Mouse (Mus musculus) left cerebral cortex, postnatal 10 days (tissue): ENCODE results near the gene Nr4a1. TPM values are rescaled to one million over a fixed set of nuclear protein-coding genes. Genes with fewer than 3 reads are reported as not detected.

Experiments
- DNase-seq, 2 experiments: peaks; one replicate each; pipeline ENCODE4 v3.0.0; 2021 to 2022; ENCODE audit warnings: low spot score in 2 of 2, mixed read lengths in 1 of 2; ENCODE audit errors: extremely low spot score in 1 of 2
- intact Hi-C: fragments of 180-260 bp; cut with DNase I; formaldehyde crosslinking; loops from one replicate; pipeline ENCODE4 v1.15.1; 2025
- total RNA-seq, 2 experiments: library from RNA; stranded (reverse); gene quantifications; 2 replicates each; pipeline ENCODE4 v1.2.3; 2021

Gene Nr4a1
- total RNA-seq, 2 experiments from 2014 or later, result 36.8 to 40.3 TPM

DNA sequence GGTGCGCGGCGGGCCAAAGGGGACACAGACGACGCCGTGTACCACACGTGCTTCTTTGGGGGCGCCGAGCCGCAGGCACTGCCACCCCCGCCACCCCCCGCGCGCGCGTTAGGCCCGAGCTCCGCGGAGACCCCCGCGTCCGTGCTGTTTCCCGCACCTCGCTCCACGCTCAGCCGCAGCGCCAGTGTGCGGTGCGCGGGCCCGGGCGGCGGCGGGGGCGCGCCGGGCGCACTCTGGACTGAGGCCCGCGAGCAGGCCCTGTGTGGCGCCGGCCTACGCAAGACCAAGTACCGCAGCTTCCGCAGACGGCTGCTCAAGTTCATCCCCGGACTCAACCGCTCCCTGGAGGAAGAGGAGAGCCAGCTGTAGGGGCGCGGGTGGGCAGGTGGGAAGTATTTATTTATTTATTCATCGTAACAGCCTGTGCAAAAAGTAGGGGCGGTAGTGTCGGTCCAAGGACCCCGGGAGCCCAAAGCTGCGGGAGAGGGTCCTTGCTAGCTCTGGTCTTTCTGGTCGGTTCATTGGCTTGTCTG is 22.4 kb upstream of the Nr4a1 start:
- intact Hi-C loops, result no loop called here
- peak in 1 of 2 experiments; percentile 25 for DNase-seq

DNA sequence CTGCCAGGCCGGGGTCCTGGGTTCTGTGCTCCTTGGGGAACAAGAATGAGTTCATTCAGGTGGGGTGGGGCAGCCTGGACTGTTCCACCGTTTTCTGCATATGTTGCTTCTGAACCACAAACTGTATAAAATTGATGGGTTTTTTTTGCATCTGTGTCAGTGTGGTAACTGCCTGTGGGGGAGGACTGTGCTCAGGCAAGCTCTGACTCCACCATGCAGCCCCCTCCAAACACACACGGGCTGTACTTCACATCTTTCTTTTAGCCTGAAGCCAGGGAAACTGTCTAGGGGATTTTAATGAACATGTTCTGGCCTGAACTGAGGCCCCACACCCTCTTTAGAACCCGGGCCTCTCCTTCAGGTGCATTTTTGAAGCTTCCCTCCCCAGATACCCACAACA is 21.5 kb upstream of the Nr4a1 start:
- intact Hi-C loops, result no loop called here
- DNase-seq, result peak in 1 of 2 experiments; percentile 32

DNA sequence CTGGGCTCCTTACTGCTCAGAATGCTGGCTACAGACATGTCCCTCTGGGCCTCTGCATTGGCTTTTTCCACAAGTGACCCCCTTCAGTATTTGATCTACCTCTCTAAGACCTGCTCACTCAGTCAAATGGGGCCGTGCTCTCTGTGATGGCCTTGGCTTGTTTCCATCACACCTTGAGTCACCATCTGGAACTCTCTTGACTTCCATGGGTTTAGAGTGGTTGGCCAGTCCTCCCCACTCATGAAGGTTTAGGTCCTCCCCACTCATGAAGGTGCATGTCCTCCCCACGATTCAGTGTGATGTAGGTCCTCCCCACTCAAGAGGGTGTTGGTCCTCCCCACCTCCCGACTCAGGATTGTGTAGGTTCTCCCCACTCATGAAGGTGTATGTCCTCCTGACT is 20.9 kb upstream of the Nr4a1 start:
- intact Hi-C loops, result no loop called here
- DNase-seq, result no peak

DNA sequence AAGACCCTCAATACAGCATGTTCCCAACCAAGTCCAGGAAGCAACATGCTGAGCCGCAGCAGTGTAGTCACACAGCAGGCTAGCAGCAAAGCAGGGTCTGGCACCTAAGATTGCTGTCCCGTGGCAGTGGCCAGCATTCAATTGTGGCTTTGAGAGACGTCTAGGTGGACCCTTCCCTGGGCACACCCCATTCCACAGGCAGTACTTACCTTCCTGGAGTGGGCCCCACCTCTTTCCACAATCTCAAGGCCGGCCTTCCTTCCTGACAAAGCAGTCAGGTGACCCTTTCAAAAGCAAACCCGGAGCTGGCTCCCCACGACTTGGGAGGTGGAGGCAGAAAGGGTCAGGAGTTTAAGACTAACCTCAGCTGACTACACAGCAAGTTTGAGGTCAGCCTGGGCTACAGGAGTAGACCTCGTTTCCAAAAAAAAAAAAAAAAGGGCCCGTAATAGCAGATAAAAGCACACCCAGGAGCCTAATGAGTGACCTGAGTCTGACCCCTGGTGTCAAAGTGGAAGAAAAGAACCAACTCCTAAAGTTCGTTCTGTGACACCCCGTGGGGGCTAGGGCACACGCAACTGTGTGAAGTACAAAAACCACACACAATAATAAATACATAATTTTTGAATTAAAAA is 20.3 kb upstream of the Nr4a1 start:
- DNase-seq, result peak in 1 of 2 experiments; percentile 67
- intact Hi-C loops, result no loop called here

DNA sequence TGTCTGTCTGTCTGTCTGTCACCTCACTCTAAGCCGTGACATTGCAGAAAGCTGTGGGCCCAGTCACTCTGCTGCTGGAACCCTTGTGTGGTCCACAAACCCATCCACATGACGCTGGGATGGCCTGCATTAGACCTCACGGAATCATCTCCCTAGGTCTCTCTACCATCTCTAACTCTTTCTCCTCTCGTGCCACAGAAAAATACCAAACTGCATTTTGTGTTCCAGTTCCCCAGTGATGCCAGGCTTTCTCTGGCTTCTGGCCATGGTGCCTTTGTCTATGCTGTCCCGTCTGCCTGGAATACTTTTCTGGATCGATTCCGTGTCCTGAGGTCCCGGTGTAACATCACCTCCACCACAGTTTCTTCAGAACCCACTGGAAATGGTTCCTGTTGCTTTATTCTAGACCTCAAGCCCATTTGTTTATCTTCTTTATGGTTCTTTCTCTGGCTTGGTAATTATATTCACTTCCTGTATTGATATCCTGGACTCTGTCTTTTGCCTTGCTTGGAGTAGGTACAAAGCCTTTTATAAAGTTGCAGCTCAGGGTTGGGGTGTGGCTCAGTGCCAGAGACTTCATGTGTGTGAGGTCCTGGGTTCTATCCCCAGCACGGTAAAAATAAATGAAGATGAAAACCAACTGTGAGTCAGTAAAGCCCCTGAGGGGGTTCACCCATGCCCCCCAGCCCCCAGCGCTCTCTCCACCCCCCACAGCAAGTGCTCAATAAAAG is 19.3 kb upstream of the Nr4a1 start:
- intact Hi-C loops, result no loop called here
- DNase-seq, result peak in 1 of 2 experiments; percentile 49

DNA sequence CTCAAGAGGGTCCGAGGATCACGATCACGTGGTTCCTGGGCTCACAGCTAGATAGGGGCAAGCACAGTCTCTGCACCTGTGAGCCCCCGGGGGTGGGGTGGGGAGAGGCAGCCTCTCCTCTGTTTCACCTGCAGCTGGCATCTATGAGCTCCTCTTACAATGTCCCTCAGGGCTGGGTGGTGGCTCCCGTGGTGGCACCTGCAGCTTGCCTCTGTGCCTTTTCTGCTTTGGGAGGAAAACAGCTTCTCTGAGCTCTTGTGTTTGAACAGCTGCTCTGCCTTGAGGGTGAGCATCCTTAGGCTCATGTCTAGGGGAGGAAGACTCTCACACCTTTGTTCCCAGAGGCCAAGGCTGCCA is 18.7 kb upstream of the Nr4a1 start:
- intact Hi-C loops, result no loop called here
- DNase-seq, result peak in 1 of 2 experiments; percentile 32

DNA sequence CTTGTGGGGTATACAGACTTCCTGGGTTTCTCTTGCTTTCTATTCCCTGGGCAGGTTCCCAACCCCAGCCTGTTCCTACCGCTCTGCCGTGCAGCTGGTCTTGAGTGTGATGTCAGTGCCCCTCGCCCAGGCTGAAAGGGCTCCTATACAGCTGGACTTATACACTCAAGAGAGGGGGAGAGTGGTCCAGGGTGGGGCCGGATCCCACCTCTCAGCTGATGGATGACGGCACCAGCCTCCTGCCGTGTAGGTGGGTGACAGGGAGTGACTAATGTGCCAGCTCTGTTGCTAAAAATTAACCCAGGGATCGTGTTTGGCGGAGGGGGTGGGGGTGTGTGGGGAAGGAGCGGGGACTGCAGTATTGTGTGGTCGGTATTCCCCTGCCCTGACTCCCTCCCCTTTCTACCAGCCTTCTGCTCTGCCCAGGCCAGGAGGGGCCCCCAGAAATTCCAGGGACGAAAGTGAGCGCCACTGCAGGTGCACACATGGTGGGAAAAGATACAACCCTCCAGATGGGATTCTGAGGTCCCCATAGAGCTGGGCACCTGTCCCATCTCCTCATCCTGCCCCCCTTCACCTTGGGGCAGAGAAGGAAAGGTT is 18.2 kb upstream of the Nr4a1 start:
- intact Hi-C loops, result no loop called here
- DNase-seq, result peak in 1 of 2 experiments; percentile 47

DNA sequence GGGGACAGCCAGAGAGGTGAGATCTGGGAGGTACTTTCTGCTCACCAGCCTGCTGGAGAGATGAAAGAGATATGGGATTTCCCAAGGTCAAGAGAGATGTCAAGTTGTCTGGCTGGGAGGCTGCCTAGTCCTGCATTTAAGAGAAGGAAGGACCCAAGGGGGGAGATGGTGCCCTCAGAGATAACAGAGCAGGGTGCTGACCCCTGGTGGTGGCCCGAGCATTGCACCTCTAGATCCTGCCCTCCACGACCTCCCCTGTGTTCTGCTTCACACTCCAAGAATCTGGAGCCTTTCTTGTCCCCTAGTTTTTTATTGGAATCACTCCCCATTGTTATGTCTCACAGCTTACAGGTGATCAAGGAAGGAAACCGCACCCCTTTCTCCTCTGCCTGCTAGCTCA is 17.2 kb upstream of the Nr4a1 start:
- peak in 1 of 2 experiments; percentile 71 for DNase-seq
- intact Hi-C loops, result no loop called here

DNA sequence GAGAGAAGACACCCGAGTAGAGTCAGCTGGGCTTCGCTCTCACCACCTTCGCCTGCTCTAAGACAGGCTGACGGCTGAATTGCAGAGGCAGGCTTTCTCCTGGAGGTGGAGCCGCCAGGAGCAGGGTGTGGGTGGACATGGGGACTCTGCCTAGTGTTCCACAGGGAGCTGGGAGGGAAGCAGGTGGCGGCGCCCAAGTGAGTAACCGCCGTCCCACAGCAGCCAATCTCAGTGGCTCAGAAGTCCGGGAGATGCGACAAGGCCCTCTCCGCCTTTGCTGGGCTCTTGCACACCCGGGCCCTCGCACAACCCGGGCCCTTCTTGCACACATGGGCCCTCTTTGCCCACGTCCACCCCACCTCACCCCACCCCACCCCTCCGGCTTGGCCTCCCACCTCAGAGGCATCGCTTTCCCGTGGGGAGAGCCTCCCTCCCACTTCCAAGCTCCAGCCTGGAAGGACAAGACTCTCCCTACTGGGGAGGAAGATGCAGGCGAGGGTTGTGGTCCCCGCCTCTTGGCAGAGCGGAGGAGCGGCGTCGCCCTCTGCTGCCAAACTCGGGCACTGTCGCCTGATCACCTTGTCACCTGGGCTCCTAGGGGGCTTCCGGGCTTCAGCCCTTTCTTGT is 15.1 kb upstream of the Nr4a1 start:
- intact Hi-C loops, result loop anchor here (2.0 kb wide), 1 partner anchor 16 kb away; no protein-coding TSS in a partner anchor
- DNase-seq, result peak in 1 of 2 experiments; percentile 78

DNA sequence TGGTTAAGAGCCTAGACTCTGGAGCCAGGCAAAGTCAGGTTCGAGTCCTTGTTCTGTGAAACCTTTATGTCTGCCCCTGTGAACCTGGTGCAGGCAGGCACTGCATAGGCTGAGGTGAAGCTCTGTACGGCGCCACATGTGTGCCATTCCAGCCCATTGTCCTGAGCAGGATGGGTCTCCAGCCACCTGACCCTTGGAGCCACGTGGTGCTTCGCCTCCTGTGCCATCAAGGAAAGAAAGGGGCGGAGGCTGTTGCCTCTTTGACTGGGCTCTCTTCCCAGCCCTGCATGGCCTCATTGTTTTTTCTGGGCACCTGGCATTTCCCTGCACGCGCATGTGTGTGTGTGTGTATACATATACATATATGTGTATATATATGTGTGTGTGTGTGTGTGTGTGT is 14.2 kb upstream of the Nr4a1 start:
- intact Hi-C loops, result loop anchor here (2.0 to 5.0 kb wide), 3 partner anchors 17 to 72 kb away; no protein-coding TSS in a partner anchor
- peak in 1 of 2 experiments; percentile 26 for DNase-seq

DNA sequence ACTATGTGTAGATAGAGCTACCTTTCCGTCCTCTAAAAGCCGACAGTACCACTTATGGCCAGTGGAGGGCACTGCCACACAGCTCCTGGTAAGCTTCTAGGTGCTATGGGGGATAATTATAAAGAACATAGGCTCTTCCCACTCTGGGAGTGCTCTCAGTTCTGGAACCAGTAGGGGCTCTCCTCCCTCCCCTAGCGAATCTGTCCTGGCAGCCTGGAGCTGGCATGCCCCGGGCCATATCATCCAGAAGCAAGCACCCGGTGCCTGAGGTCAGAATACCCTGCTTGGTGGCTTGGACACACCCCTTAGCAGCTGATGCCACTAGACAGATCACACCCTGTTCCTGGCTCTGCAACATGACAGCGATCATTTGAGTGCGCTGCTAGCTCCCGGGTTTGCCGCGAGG is 13.3 kb upstream of the Nr4a1 start:
- intact Hi-C loops, result loop anchor here (2.0 to 5.0 kb wide), 2 partner anchors 42 to 71 kb away; no protein-coding TSS in a partner anchor
- DNase-seq, result peak; percentile 86 to 90

DNA sequence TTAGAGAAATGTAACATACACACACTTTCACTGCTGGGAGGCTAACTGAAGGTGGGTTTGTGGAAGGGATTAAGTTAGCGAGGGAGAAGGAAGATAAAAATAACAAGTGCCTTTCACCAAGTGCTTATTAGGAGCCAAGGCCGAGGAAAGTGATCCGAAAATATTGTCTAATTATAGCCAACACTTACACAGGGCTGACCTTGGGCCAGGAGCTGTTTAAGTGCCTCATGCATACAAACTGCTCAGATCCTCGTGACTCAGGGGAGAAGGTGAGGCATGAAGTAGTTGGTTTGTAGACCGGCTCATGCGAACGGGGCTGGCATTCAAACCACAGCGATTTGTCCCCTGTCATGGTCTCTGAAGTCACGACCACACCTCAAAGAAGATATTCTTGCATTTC is 12.8 kb upstream of the Nr4a1 start:
- no peak for DNase-seq
- intact Hi-C loops, result loop anchor here (2.0 to 5.0 kb wide), 2 partner anchors 42 to 71 kb away; no protein-coding TSS in a partner anchor

DNA sequence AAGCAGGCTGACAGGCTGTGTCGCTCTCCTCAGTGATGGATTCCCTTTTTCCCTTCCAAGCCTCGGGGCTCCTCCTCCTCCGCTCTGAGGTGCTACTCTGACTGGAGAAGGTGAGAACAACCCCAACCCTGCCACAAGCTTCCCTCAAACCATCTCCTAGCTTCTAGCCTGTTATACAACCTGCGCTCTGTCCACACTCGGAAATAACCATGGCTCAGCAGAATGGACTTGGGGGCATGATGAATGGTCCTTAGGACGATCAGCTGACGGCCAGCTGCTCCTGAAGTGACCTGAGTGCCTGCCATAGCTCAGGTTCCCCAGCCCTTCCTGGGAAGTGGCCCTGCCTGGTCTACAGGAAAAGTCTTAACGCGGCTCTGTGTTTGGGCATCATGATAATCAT is 12.2 kb upstream of the Nr4a1 start:
- DNase-seq, result no peak
- intact Hi-C loops, result loop anchor here (2.0 to 5.0 kb wide), 2 partner anchors 41 to 70 kb away; no protein-coding TSS in a partner anchor

DNA sequence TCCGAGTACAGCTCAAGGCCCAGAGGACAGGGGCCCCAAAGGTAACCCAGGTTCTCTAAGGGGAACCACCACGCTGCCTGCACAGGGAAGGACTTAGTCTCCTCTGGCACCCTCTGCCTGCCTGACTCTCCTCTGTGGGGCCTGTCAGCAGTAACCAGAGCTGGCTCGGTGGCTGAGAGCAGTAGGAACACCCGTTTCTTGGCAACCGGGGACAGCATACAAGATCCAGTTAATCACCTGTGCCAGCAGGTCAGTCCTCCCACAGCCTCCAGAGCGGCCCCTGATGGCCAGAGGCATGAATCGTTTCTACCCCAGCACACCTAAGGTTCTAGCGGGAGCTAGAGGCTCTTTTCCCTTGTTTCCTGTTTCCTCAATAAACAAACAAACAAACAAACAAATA is 11.4 kb upstream of the Nr4a1 start:
- intact Hi-C loops, result loop anchor here (5.0 kb wide), 1 partner anchor 70 kb away; no protein-coding TSS in a partner anchor
- peak in 1 of 2 experiments; percentile 30 for DNase-seq

DNA sequence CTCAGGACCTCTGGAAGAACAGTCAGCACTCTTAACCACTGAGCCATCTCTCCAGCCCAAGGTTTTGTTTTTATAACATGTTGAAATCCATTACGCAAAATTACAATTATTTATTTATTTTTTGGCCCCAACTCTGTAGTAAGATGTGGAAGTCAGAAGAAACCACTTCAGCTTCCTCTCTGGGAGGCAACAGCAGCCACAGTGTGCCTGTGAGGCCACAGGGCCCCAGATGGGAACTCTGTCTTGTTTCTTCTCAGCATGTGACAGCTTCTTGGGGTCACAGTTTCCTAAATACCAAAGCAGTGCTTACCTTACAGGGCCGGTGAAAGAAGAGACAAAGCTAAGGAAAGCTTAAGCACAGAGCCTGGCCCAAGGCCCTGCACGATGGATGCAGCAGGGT is 10.1 kb upstream of the Nr4a1 start:
- intact Hi-C loops, result loop anchor here (5.0 kb wide), 1 partner anchor 68 kb away; no protein-coding TSS in a partner anchor
- no peak for DNase-seq

DNA sequence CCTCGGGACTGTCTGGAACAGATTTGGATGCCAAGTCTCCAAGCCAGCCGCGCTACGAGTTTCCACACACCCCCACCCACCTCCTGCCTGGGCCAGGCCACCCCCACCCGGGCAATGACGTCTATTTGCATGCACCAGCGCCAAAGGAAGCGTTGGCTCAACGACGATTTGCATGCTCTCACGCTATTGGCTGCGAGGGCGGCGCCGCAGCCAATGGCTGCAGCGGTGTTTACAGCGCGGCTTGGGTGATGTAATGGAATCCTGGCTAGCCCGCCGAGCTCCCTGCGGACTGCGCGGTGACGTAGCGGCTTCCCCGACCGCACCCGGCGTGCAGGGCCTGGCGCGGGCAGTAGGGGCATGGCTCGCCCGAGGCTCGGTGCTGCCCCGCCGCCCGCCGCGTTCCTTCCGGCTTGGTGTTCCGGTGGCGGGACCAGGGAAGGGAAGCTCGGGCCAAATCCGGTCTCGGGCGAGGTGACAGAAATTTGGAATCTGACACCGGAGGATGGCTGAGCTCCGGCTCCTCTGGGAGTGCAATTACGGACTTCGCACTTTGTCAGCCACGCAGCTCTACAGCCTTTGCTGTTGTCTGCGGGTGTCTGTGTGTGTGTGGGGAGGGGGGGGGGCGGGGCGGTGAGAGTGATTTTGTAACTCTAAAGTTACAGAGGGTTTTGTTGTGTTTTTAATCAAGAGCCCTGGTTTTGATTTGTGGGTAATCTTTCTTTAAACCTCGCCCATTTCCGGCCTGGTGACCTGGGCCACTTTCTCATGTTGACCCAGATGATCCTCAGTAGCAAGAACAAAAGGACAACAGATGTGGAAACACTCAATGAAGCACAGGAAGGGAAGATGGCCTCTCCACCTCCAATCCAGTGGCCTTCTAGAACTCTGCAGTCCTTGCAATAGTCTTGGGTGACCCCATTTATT is 7.6 kb upstream of the Nr4a1 start:
- peak; percentile 95 to 97 for DNase-seq
- intact Hi-C loops, result no loop called here

DNA sequence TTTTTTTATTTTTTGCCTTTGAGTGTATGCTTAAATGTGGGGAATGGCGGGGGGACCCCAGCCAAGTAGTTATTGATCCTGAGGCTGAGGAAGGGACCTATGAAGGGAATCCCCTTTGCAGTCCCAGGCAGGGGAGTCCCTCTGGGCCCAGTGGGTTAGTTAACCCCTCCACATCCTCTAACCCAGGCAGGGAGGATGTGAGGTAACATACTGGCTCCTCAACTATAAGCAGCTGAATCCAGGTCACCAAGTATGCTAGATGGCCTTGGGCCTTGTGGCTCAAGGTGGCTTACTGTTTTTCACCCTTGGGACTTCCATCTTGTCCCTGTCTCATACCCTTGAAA is 6.9 kb upstream of the Nr4a1 start:
- intact Hi-C loops, result no loop called here
- DNase-seq, result no peak

DNA sequence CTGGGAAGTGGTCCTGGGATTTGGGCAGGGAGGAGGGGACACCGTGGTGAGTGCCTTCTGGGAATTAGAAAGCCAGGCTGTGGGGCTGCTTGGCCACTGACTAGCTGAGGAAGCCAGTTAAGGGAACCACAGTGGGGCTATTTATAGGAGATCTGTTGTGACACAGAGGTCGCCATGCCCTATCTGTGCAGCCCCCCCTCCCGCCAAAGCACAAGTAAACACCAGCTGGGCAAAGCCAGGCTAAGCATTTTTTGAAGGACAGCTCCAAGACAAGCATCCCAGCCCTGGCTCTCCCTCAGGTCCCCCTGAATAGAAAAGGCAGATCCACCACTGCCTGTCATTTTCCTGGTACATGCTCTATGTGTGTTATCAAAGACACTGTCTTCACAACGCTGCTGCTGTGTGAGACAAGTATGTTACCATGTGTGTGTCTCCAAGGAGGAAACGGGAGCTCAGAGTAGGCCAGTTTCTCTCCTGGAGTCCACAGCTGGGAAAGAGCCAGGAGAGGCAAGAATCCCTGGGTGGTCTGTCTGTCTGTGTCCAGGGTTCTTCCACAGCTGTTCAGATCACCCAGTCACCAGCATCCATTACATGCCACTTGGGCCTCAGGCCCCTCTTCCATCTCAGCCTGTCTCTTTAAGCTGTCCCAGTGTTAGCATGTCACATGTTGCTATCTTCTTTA is 5.9 kb upstream of the Nr4a1 start:
- DNase-seq, result no peak
- intact Hi-C loops, result no loop called here
